Mouse (Mus musculus): ENCODE results near the gene Hgfac. TPM values are rescaled to one million over a fixed set of nuclear protein-coding genes. Genes with fewer than 3 reads are reported as not detected.

The Hgfac gene
- total and polyA plus RNA-seq, 3 experiments: not detected

GRCm38 (mm10) chr5:35070953-35071352, 29.6 kb downstream of the Hgfac start:
- no peaks in the 10 kb centered on the region for H3K9me3 ChIP-seq (replicated peaks; ENCODE audit: low read length)
- DNase-seq (ENCODE audit: extremely low read depth): no peak
- 0 out of 2 replicates have a peak, but pooled peaks have one; percentile 15 for TF ChIP-seq BHLHE40 (IDR thresholded peaks at IDR 0.05; ENCODE audit: low read depth, low read length)
- TF ChIP-seq MXI1 (IDR thresholded peaks at IDR 0.05; ENCODE audit: low read depth, low read length): no peak
- no peaks in the 10 kb centered on the region for H3K36me3 ChIP-seq (replicated peaks in 1 of 2; ENCODE audit: control insufficient read depth in 1 of 2, insufficient read depth in 1 of 2, low read length in 1 of 2)
- H3K4me3 ChIP-seq (replicated peaks in 1 of 3; ENCODE audit: low read depth in 2 of 3, low read length in 2 of 3, poor library complexity in 1 of 3): no peak overlapping the region
- H3K4me2 ChIP-seq (ENCODE audit: insufficient read depth, low read depth, poor library complexity, severe bottlenecking): no peak overlapping the region
- H3K27me3 ChIP-seq (replicated peaks): peaks cover 94% of the 10 kb centered on the region
- dilution Hi-C loops (cut with MboI; ENCODE audit: extremely low pct_ligation_motif_present, extremely low pct_unique_long_range_greater_than_20kb, low sequenced_read_pairs) (no loop called here), in situ Hi-C loops (cut with MboI; ENCODE audit: low pct_ligation_motif_present, low pct_unique_long_range_greater_than_20kb, low sequenced_read_pairs) (no loop called here)
- H3K79me2 ChIP-seq (replicated peaks; ENCODE audit: control insufficient read depth, extremely low read depth, insufficient read depth, poor library complexity, severe bottlenecking): no peaks in the 10 kb centered on the region
- H3K9ac ChIP-seq (ENCODE audit: insufficient read depth, low read depth): no peak overlapping the region
- H3K27ac ChIP-seq (ENCODE audit: insufficient read depth, low read depth): no peak overlapping the region
- no peaks in the 10 kb centered on the region for H3K4me1 ChIP-seq (ENCODE audit: control insufficient read depth in 1 of 2, insufficient read depth in 2 of 2)

- in situ Hi-C loops (cut with MboI; ENCODE audit: low pct_ligation_motif_present, low pct_unique_long_range_greater_than_20kb, low sequenced_read_pairs) (no loop called here), dilution Hi-C loops (cut with MboI; ENCODE audit: extremely low pct_ligation_motif_present, extremely low pct_unique_long_range_greater_than_20kb, low sequenced_read_pairs) (no loop called here)
These were observed 30.5 kb downstream of the Hgfac start for GRCm38 (mm10) chr5:35071855-35072254.

DNA sequence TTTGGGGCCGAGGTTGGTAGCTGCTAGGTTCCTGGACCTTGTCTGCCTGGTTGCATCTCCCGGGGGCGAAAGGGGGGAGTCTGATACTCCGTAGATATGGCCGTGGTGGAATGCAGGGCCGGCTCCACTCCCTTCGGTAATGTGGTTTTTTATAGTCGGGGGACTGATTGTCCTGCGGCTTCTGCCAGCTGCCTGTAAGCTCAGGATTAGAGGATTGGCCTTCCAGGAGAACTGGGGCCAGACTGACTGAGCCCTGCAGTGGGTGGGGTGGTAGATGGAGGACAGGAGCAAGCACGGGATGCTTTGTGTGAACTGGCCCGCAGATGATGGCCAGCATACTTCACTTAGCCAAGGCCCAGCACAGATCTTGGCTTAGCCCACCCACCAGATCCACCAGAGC, 31.9 kb downstream of the Hgfac start:
- Histone ChIP-seq H3K4me1 (ENCODE audit: control insufficient read depth in 1 of 2, insufficient read depth in 2 of 2) (no peaks in the 10 kb centered on the region), H3K9ac (ENCODE audit: insufficient read depth, low read depth) (no peak overlapping the region), H3K4me2 (ENCODE audit: insufficient read depth, low read depth, poor library complexity, severe bottlenecking) (no peak overlapping the region), H3K27ac (ENCODE audit: insufficient read depth, low read depth) (no peak overlapping the region), H3K36me3 (replicated peaks in 1 of 2; ENCODE audit: control insufficient read depth in 1 of 2, insufficient read depth in 1 of 2, low read length in 1 of 2) (no peaks in the 10 kb centered on the region), H3K4me3 (replicated peaks in 1 of 3; ENCODE audit: low read depth in 2 of 3, low read length in 2 of 3, poor library complexity in 1 of 3) (no peak overlapping the region), H3K79me2 (replicated peaks; ENCODE audit: control insufficient read depth, extremely low read depth, insufficient read depth, poor library complexity, severe bottlenecking) (no peaks in the 10 kb centered on the region), H3K9me3 (replicated peaks; ENCODE audit: low read length) (no peaks in the 10 kb centered on the region), H3K27me3 (replicated peaks) (peaks cover 99% of the 10 kb centered on the region)
- in situ Hi-C loops (cut with MboI; ENCODE audit: low pct_ligation_motif_present, low pct_unique_long_range_greater_than_20kb, low sequenced_read_pairs) (no loop called here), dilution Hi-C loops (cut with MboI; ENCODE audit: extremely low pct_ligation_motif_present, extremely low pct_unique_long_range_greater_than_20kb, low sequenced_read_pairs) (no loop called here)
- no peak for DNase-seq (ENCODE audit: extremely low read depth)
- TF ChIP-seq POLR2A (IDR thresholded peaks at IDR 0.05; ENCODE audit: low read depth, low read length) (no peak), JUN (IDR thresholded peaks at IDR 0.05; ENCODE audit: insufficient read depth, low read depth, low read length) (no peak), PAX5 (IDR thresholded peaks at IDR 0.05; ENCODE audit: low read length) (no peak), UBTF (IDR thresholded peaks at IDR 0.05; ENCODE audit: low read depth, low read length) (no peak), RCOR1 (conservative IDR thresholded peaks at IDR 0.05; ENCODE audit: low read depth, low read length) (no peak), ELF1 (IDR thresholded peaks at IDR 0.05; ENCODE audit: low read depth, low read length) (no peak), USF2 (conservative IDR thresholded peaks at IDR 0.05; ENCODE audit: low read depth, low read length) (no peak), TCF12 (IDR thresholded peaks at IDR 0.05; ENCODE audit: low read depth, low read length) (no peak), HCFC1 (IDR thresholded peaks at IDR 0.05; ENCODE audit: low read depth, low read length) (no peak)

More at GRCm38 (mm10) chr5:35071855-35072254, 30.5 kb downstream of the Hgfac start:
- Histone ChIP-seq H3K4me3 (replicated peaks in 1 of 3; ENCODE audit: low read depth in 2 of 3, low read length in 2 of 3, poor library complexity in 1 of 3) (no peak overlapping the region), H3K27ac (ENCODE audit: insufficient read depth, low read depth) (no peak overlapping the region), H3K9ac (ENCODE audit: insufficient read depth, low read depth) (no peak overlapping the region), H3K4me2 (ENCODE audit: insufficient read depth, low read depth, poor library complexity, severe bottlenecking) (no peak overlapping the region), H3K4me1 (ENCODE audit: control insufficient read depth in 1 of 2, insufficient read depth in 2 of 2) (no peaks in the 10 kb centered on the region), H3K36me3 (replicated peaks in 1 of 2; ENCODE audit: control insufficient read depth in 1 of 2, insufficient read depth in 1 of 2, low read length in 1 of 2) (no peaks in the 10 kb centered on the region), H3K79me2 (replicated peaks; ENCODE audit: control insufficient read depth, extremely low read depth, insufficient read depth, poor library complexity, severe bottlenecking) (no peaks in the 10 kb centered on the region), H3K27me3 (replicated peaks) (peaks cover 94% of the 10 kb centered on the region), H3K9me3 (replicated peaks; ENCODE audit: low read length) (no peaks in the 10 kb centered on the region)
- no peak for TF ChIP-seq SMC3 (IDR thresholded peaks at IDR 0.05; ENCODE audit: low read depth, low read length)
- no peak for TF ChIP-seq MYC (IDR thresholded peaks at IDR 0.05; ENCODE audit: low read depth, low read length)
- TF ChIP-seq CHD1 (IDR thresholded peaks at IDR 0.05; ENCODE audit: low read depth, low read length): no peak
- no peak for TF ChIP-seq MAZ (IDR thresholded peaks at IDR 0.05; ENCODE audit: low read depth, low read length)
- no peak for TF ChIP-seq IRF4 (IDR thresholded peaks at IDR 0.05; ENCODE audit: low read depth, low read length)
- TF ChIP-seq UBTF (IDR thresholded peaks at IDR 0.05; ENCODE audit: low read depth, low read length): no peak
- TF ChIP-seq TBP (conservative IDR thresholded peaks at IDR 0.05; ENCODE audit: low read depth, low read length): no peak
- no peak for TF ChIP-seq RCOR1 (conservative IDR thresholded peaks at IDR 0.05; ENCODE audit: low read depth, low read length)
- TF ChIP-seq ZNF384 (IDR thresholded peaks at IDR 0.05; ENCODE audit: low read depth, low read length): no peak
- no peak for TF ChIP-seq TCF12 (IDR thresholded peaks at IDR 0.05; ENCODE audit: low read depth, low read length)
- no peak for DNase-seq (ENCODE audit: extremely low read depth)

Measured in CH12.LX (cell line).